Mouse (Mus musculus) heart, embryonic 10.5 days (tissue): ENCODE data around the gene Cyp3a25. TPM values are rescaled to one million over a fixed set of nuclear protein-coding genes. Genes with fewer than 3 reads are reported as not detected.
"Not testable (repeated sequence)": the region's sequence is repeated elsewhere in the genome, so short reads cannot be mapped to it uniquely, and the experiment has no call there.

Experiments used
- DNase-seq: peaks from one replicate; pipeline ENCODE4 v3.0.0-alpha.2; 2017; ENCODE audit warnings: low spot score
- H3K27ac ChIP-seq: fragments of 300-500 bp; sonication (generic); 2 replicates; pipeline ENCODE4 v1.5.1; 2016; ENCODE audit warnings: mild to moderate bottlenecking
- H3K27me3 ChIP-seq: fragments of 300-500 bp; sonication (generic); 2 replicates; pipeline ENCODE4 v1.6.1; 2016; ENCODE audit warnings: mild to moderate bottlenecking; ENCODE audit not compliant: poor library complexity, insufficient read depth, severe bottlenecking
- H3K36me3 ChIP-seq: fragments of 300-500 bp; sonication (generic); 2 replicates; pipeline ENCODE4 v1.6.1; 2016; ENCODE audit warnings: mild to moderate bottlenecking, moderate library complexity
- H3K4me1 ChIP-seq: fragments of 300-500 bp; sonication (generic); 2 replicates; pipeline ENCODE4 v1.6.1; 2016; ENCODE audit warnings: mild to moderate bottlenecking
- H3K4me3 ChIP-seq: fragments of 300-500 bp; sonication (generic); 2 replicates; pipeline ENCODE4 v1.5.1; 2016; ENCODE audit warnings: mild to moderate bottlenecking, moderate library complexity
- H3K9me3 ChIP-seq: fragments of 300-500 bp; sonication (generic); 2 replicates; pipeline ENCODE4 v1.6.1; 2016; ENCODE audit warnings: mild to moderate bottlenecking, moderate library complexity
- WGBS: fragments of 180-500 bp; shearing (Covaris S2); methylation state at CpG from one replicate; pipeline ENCODE4 v1.1.7; 2016; 5-methylcytosine and 5-hydroxymethylcytosine counted together
- polyA plus RNA-seq: library from polyadenylated mRNA; unstranded; fragments of >200 nt; fragmentation: Nextera tagmentation; extraction: Ambion mirVana; gene quantifications from 2 replicates; pipeline ENCODE4 v1.2.1, GENCODE M21; 2016

Cyp3a25 gene
- polyA plus RNA-seq: not detected in 2 replicates

DNA sequence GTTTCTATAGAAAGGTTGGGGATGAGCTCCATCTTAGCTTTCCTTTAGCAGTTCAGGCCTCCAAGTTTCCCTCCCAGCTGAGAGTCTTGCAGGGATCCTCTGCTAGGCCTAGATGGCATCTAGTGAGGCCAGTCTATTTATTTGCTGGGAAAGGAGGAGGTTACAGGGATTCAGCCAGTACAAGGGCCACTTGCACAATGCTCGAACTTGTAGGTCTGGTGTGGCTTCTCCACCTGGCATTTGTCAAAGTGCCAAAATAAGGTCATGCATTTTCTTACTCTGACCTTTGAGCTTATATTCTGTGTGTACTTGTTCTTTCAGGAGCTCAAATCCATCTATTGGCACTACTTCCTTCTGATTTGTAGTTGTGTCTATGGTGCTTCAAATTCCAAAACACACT lies at the start of gene Cyp3a25:
TSS of gene Cyp3a25 (minus strand) at position 110 of the 400 bp plus-strand sequence.
- not testable (repeated sequence) for DNase-seq, H3K27ac ChIP-seq, H3K4me3 ChIP-seq, H3K36me3 ChIP-seq, H3K4me1 ChIP-seq, H3K27me3 ChIP-seq
- 50% methylated on average over 1 of the region's 1 CpGs for WGBS
- H3K9me3 ChIP-seq: peaks cover 15% of the 10 kb centered on the region; the same call in 1 of the 2 replicates

DNA sequence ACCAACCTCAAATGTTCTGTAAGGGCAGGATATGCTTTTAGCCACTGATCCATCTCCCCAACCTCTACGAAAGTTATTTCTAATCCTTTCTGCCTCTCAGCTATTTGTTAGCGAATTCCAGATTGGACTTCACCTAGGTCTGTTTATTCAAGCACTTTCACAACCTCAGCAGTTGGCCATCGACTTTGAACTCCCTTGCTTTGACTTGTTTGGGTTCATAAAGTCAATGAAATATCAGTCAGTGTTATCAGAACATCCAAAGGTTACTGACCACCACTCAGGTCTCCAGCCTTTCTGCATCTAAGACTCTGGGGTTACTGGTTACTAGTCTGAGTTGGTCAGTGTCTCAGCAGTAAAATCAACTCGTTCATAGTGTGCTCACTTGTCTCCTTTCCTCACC lies 11.7 kb upstream of the Cyp3a25 start:
- 47% methylated on average over 4 of the region's 4 CpGs for WGBS
- H3K9me3 ChIP-seq: peaks cover 7% of the 10 kb centered on the region; the same call in 1 of the 2 replicates

DNA sequence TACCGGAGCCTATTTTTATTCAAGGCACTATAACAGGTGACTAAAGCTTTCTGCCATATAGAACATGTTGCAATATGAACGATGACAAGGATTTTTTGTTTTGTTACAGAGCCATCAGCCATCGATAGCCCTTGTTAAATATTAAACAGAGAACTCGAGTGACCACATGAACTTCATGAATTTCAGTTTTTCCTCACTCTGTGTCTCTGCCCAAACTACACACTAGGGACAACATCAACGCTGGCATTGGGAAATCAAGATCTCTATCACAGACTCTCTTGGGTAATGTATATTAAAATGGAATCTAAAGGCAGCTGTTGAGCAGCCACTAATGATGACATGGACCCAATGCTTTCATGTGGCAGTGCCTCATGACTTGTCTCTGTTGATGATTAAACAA lies 8.9 kb upstream of the Cyp3a25 start:
- no peaks in the 10 kb centered on the region for H3K4me1 ChIP-seq
- no peak overlapping the region for H3K4me3 ChIP-seq
- no peak for DNase-seq
- no peaks in the 10 kb centered on the region for H3K27me3 ChIP-seq
- no peak overlapping the region for H3K27ac ChIP-seq
- WGBS: 68% methylated on average over 5 of the region's 5 CpGs
- H3K9me3 ChIP-seq: peaks cover 16% of the 10 kb centered on the region; the same call in 1 of the 2 replicates
- H3K36me3 ChIP-seq: no peaks in the 10 kb centered on the region

More for the DNA sequence above, 11.7 kb upstream of the Cyp3a25 start:
- Histone ChIP-seq H3K27me3 (no peaks in the 10 kb centered on the region), H3K27ac (no peak overlapping the region), H3K4me1 (no peaks in the 10 kb centered on the region), H3K4me3 (no peak overlapping the region), H3K36me3 (no peaks in the 10 kb centered on the region)
- DNase-seq: no peak

DNA sequence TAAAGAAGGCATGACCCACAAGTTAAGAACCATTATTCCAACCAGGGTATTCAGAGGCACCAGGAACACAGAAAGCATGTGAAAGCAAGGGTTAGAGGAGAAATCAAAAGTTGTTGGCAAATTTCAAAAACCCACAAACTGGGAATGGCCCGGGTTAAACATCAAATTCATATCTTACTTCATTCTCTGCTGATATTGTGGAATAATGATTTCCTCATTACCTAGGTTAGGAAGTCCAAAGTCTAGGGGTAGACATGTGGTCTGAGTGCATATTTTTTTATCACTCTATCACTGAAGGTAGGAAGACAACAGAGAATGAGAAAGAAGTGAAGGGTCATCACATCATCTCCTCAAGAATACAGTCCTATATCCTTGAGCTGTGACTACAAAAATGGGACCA lies 1.8 kb upstream of the Cyp3a25 start:
- no peaks in the 10 kb centered on the region for H3K27me3 ChIP-seq
- H3K4me1 ChIP-seq: no peaks in the 10 kb centered on the region
- no peak overlapping the region for H3K27ac ChIP-seq
- no peaks in the 10 kb centered on the region for H3K36me3 ChIP-seq
- 56% methylated on average over 1 of the region's 1 CpGs for WGBS
- no peak for DNase-seq
- H3K9me3 ChIP-seq: peaks cover 17% of the 10 kb centered on the region
- H3K4me3 ChIP-seq: no peak overlapping the region

DNA sequence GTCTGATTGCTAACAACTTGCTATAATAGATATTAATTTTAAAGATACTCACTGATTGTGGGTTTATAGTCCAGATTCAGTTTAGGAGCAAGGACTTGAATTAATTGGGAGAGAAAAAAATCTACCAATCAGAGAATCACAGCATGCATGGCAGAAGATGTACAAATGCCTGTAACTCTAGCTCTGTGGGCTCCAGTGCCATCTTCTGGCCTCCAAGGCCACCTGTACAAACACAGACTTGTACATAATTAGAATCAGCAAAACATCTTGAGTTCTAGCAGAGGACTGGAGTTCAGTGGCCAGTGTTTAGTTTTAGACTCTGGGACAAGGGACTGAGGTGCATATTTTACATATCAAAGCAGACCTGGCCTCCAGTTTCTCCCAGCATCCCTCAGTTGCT lies 42.3 kb downstream of the Cyp3a25 start:
- DNase-seq: no peak
- H3K36me3 ChIP-seq: no peaks in the 10 kb centered on the region
- H3K27ac ChIP-seq: no peak overlapping the region
- H3K4me1 ChIP-seq: no peaks in the 10 kb centered on the region
- no peak overlapping the region for H3K4me3 ChIP-seq
- no peaks in the 10 kb centered on the region for H3K27me3 ChIP-seq
- peaks cover 30% of the 10 kb centered on the region for H3K9me3 ChIP-seq

Other genes starting within 250 kb of the Cyp3a25 start
- gene Cyp3a44, start 203.7 kb downstream of the Cyp3a25 start, polyA plus RNA-seq: not detected in 2 replicates
- gene Cyp3a11, start 129.7 kb downstream of the Cyp3a25 start, polyA plus RNA-seq: not detected in 2 replicates
- gene Cyp3a59, start 69.6 kb upstream of the Cyp3a25 start, polyA plus RNA-seq: not detected in 2 replicates
- not detected in 2 replicates for gene Gm5565, start 150.9 kb upstream of the Cyp3a25 start, polyA plus RNA-seq
- gene Gm6309, start 161.1 kb upstream of the Cyp3a25 start, polyA plus RNA-seq: not detected in 2 replicates
- not detected in 2 replicates for gene 1700001J03Rik, start 175.7 kb upstream of the Cyp3a25 start, polyA plus RNA-seq
- gene Rnf6, start 211.9 kb upstream of the Cyp3a25 start, polyA plus RNA-seq: 41.1 and 41.2 TPM in 2 replicates
- 14.2 and 19.6 TPM in 2 replicates for gene Cdk8, start 221.6 kb upstream of the Cyp3a25 start, polyA plus RNA-seq